Mouse (Mus musculus) erythroblast, adult 5-6 weeks (primary cell): ENCODE data around the gene Zbtb20. TPM values are rescaled to one million over a fixed set of nuclear protein-coding genes. Genes with fewer than 3 reads are reported as not detected.

ENCODE experiments used
- ATAC-seq: replicated peaks from 2 replicates; pipeline ENCODE4 v1.8.0; 2016; ENCODE audit warnings: moderate number of reproducible peaks, mild to moderate bottlenecking, moderate TSS enrichment, inconsistent platforms; ENCODE audit not compliant: poor library complexity, low FRiP score, severe bottlenecking
- total RNA-seq, 2 experiments: library from RNA; stranded (forward) in 1 of 2; stranded (reverse) in 1 of 2; fragments of 150-400 nt in 1 of 2; fragments of 200-764, 138-1000 nt in 1 of 2; gene quantifications; 2 replicates each; pipeline versions ENCODE4 v1.2.3 to v1.2.4; 2015 to 2017; ENCODE audit warnings: low replicate concordance in 2 of 2

Gene Zbtb20
- total RNA-seq, 2 experiments from 2014 or later = 2.5 to 3.3 TPM

- no peak for ATAC-seq
Measured at GRCm38 (mm10) chr16:43462470-43463455, 587.1 kb downstream of the Zbtb20 start.

GRCm38 (mm10) chr16:43463684-43464475, 588.2 kb downstream of the Zbtb20 start:
- ATAC-seq = no peak

- no peak for ATAC-seq
Measured at GRCm38 (mm10) chr16:43464476-43465080, 588.9 kb downstream of the Zbtb20 start.

- no peak for ATAC-seq
Measured at GRCm38 (mm10) chr16:43465368-43465839, 589.7 kb downstream of the Zbtb20 start.

GRCm38 (mm10) chr16:43465921-43466748, 590.5 kb downstream of the Zbtb20 start:
- no peak for ATAC-seq

GRCm38 (mm10) chr16:43466749-43467065, 591.0 kb downstream of the Zbtb20 start:
- ATAC-seq = no peak

- ATAC-seq = no peak
Measured at GRCm38 (mm10) chr16:43471060-43471459, 595.4 kb downstream of the Zbtb20 start.

GRCm38 (mm10) chr16:43474941-43475728, 599.5 kb downstream of the Zbtb20 start:
- ATAC-seq = no peak

- no peak for ATAC-seq
Measured at GRCm38 (mm10) chr16:43476921-43477320, 601.2 kb downstream of the Zbtb20 start.

GRCm38 (mm10) chr16:43478352-43478751, 602.7 kb downstream of the Zbtb20 start:
- ATAC-seq = no peak

- no peak for ATAC-seq
Measured at GRCm38 (mm10) chr16:43480532-43480931, 604.9 kb downstream of the Zbtb20 start.

GRCm38 (mm10) chr16:43482125-43482524, 606.4 kb downstream of the Zbtb20 start:
- ATAC-seq = no peak

GRCm38 (mm10) chr16:43482738-43483137, 607.1 kb downstream of the Zbtb20 start:
- ATAC-seq = no peak

GRCm38 (mm10) chr16:43484400-43484799, 608.7 kb downstream of the Zbtb20 start:
- no peak for ATAC-seq

GRCm38 (mm10) chr16:43489362-43489761, 613.7 kb downstream of the Zbtb20 start:
- no peak for ATAC-seq

- no peak for ATAC-seq
Measured at GRCm38 (mm10) chr16:43489984-43490383, 614.3 kb downstream of the Zbtb20 start.

GRCm38 (mm10) chr16:43492863-43493262, 617.2 kb downstream of the Zbtb20 start:
- no peak for ATAC-seq

- ATAC-seq = no peak
Measured at GRCm38 (mm10) chr16:43493596-43494385, 618.1 kb downstream of the Zbtb20 start.
